Mouse (Mus musculus): ENCODE measurements around the gene Dcdc2a.
A peak's percentile ranks its signal among the peaks of the same experiment; 100 is the strongest.

Dcdc2a gene

DNA sequence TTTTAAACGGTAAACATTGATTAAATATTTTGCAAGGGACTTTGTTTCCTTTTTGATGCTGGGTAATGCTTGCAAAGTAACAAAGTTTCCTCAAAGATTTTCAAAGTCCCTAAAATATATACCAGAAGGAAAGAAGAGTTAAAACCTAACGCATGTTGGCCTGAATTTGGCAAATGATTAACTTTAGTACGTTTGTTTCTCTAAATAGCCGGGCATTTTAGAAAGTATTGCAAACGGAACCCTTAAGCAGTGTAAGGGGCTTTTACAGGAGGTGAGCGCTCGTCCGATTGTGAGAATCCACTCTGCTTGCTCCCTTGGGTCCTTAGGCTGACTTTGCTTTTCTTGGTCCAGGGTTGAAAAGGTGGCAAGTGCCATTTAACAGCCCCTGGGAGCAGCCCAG lies 41.5 kb downstream of the Dcdc2a start:
- DNase-seq (ENCODE audit: low spot score): no peak

DNA sequence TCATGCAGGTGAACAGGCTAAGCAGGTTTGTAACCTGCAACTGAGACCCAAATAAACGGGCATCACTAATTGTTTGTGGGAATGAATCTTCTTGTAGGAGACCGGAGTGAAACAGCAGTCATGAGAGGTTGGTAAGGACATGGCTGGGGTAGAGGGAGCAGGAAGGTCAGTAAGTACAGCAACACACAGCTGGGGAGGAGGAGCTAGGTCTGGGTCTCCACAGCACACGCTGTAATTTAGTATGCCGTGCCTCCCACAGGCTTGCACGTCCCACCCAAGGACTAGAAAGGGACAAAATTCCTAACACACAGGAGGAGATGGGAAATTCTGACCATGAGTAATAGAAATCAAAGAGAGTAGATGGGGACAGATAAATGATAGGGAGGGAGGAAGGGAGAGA lies 42.8 kb downstream of the Dcdc2a start:
- no peak for DNase-seq (ENCODE audit: low spot score)

DNA sequence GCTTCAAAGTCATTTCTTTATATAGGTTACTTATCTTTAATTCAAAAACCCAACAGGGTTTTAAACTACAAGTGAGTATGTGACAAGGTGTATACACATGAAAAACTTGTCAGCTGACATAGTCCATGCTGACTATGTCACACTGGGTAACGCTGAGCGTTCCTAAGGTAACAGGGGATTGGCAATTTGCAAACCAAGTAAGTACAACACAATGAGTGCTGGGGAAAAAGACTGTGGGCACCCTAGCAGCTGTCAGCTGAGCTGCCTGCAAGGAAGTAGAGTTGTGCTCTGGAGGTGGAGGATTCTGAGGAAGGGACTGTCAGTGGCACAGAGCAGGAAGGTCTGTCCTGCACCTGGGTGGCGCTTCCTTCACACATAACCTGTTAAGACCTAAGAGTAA lies 43.7 kb downstream of the Dcdc2a start:
- no peak for DNase-seq (ENCODE audit: low spot score)

DNA sequence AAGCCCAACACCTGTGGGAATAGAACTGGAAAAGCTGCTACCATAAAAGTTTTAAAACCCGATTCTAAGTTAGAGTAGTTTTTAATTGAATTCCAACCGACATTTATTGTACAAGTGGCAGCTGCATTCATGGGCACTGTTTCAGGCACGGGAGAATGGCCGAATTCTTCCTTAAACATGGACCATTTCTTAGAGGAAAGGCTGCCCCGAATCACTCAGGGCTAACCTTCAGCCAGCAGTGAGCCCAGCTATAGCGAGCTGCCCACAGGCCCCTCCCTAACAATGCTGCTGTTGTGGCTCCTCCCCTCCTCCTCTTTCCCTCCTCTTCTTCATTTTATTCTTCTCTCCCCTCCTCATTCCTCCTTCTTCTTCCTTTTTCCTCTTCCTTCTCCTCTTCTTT lies 44.8 kb downstream of the Dcdc2a start:
- no peak for DNase-seq (ENCODE audit: low spot score)

DNA sequence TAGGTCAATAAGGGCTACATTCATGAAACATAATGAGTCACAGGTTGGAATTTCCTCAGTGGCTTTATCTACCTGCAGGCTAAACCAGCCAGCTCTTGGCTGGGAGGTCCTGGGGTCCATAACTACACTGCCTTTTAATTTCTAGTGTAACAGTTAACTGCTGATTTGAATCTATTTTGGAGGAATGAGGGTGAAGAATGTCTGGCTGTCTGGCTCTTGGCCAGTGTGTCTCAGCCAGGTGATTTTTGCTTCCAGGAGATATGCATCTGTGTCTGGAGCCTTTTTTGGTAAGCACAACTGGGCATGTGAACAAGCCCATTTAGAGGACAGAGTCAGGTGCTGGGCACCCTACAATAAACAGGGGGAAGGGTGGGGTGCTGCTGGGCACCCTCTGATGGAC lies 49.9 kb downstream of the Dcdc2a start:
- no peak for DNase-seq (ENCODE audit: low spot score)

DNA sequence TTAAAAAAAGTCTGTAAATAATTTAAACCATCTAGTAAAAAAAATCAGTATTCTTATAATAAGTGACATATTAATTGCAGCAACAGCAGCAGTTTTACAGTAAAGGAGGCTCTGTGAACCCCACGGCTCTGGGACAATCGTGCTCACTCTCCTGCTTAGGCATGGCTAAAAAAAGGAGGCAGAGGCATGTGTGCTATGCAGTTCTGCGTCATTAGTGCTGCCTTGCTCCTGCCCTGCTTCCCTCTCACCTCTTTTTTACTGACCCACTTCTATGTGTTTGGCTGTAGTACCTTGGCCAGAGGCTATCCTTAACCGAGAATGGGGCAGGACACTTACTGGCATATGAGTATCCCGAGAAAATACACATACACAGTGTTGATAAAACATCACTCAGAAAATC lies 50.9 kb downstream of the Dcdc2a start:
- no peak for DNase-seq (ENCODE audit: low spot score)

DNA sequence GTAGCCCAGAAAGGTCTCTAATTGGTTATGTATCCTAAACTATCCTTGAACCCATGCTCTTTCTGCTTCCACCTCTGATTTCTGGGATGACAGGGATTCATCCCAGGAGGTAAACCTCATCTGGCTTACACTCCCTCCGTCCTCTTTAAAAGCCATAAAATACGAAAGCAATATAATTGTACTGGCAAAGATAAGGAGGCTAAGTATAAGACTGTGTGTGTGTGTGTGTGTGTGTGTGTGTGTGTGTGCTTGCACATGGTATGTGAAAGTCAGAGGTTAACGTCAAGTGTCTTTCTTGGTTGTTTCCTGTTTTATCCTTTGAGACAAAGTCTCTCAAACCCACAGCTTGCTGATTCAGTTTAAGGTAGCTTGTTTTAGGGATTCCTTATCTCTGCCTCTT lies 52.5 kb downstream of the Dcdc2a start:
- DNase-seq (ENCODE audit: low spot score): no peak

DNA sequence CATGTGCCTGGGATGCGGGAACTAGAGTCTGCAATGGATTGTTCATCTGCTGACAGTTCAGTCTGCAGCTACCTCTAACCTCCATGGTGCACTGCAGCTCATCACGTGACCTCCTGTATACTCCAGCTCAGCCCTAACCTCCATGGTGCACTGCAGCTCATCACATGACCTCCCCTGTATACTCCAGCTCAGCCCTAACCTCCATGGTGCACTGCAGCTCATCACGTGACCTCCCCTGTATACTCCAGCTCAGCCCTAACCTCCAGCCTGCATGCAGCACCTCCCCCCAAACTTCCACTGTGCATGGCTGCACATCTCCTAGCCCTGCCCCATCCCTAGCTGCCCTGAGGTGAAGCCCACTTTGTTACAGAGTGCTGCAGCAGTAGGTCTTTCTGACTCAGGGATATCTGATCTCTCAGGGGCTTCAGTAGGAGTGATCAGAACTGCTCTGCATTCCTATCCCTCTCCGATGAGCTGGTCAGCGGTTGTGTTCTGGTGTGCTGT lies 54.8 kb downstream of the Dcdc2a start:
- no peak for DNase-seq (ENCODE audit: low spot score)

DNA sequence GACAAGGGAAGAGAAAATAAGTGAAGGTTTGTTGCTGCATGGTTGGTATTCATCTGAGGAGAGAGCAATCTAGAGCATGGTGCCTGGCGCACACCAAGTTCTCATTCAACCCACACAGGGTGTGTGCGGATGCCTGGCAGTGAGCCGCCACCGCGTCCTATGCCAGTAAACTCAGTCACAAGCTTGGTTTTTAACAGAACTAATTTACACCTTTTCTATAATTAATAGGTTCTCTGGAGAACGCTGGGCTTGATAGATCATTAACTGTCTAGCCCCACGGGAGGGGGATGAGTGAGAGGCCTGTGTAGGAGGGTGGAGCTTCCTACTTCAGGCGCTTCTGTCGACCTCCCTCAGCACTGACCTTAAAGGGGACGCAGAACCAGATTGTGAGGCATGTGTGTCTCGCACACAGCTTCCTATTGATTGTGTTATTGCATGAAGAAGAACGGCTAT lies 59.7 kb downstream of the Dcdc2a start:
- peak; percentile 5 for DNase-seq (ENCODE audit: low spot score)

DNA sequence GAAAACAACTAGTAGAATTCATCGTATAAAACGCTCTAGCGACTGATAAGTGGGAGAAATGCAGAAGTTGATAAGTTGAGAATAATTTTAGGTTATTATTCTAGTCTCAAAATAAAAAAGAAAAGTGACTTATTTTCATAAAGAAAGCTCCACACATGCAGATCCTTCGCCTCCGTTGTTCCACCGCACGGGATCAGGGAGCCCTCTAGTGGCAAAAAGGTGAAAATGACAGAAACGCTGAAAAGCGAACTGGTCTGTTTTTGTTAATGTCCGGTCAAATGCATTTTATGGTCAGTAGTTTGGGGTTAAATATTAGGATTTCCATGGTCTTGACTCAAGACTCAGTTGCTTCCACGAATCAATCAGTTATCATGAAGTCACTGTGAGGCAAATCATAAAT lies 60.2 kb downstream of the Dcdc2a start:
- peak; percentile 57 for DNase-seq (ENCODE audit: low spot score)

DNA sequence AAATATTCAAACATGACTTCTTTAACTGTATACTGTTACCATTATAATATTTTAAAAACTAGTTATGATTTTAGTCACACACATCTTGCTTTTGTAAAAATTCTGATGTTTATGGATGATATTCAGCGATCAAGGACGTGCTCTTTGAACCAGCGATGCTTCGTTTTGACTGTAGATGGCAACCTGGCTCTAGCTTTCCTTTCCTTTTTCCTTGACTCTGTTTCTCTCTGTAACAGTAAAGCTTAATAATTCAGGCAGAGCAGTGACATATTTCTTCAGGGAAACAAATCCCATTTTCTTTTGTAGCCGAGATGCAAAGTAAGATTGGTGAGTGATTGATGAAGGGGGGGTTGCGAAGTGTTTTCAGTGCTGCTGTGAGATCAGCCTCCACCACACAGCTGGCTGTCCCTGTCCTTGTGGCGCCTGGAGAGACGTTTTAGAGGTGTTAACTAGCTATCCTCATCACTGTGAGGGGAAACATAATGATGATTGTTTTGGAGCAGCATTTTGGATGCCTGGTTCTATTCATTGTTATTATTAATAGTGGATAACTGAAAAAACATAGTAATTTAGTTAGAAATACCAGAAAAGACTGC lies 67.0 kb downstream of the Dcdc2a start:
- DNase-seq (ENCODE audit: low spot score): no peak

DNA sequence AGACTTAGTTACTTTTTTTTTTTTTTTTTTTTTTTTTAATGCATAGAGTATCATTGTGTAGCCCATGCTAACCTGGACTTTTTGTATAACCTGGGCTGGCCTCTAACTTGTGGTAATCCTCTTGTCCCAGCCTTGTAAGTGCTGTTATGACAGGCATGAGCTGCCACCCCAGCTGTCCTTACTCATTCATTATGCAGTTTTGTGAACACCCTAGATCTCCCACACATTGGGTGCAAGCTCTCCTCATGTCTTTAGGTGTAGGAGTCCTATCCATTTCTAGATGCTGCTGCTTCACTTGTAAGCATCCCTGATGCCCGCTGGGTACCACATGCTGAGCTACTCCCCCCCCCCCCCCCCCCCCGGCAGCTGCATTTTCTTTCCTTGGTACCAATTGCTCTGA lies 71.4 kb downstream of the Dcdc2a start:
- no peak for DNase-seq (ENCODE audit: low spot score)

DNA sequence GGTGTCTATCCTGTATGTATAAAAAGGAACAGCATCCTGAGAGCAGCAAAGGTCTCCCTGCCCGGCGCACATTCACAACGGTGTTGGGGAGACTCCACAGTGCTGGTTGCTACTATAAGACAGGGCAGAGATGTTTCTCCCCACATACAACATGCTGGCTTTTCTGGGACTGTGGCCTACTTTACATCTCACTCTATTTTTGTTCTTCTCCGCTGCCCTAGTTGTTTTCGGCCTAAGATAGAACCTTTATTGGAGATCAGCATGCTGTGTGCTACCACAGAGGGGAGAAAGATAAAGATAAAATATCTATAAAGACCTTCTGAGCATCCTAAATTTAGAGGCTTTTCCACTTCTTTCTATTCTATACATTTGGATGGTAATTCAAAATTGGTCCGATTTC lies 72.0 kb downstream of the Dcdc2a start:
- DNase-seq (ENCODE audit: low spot score): no peak

DNA sequence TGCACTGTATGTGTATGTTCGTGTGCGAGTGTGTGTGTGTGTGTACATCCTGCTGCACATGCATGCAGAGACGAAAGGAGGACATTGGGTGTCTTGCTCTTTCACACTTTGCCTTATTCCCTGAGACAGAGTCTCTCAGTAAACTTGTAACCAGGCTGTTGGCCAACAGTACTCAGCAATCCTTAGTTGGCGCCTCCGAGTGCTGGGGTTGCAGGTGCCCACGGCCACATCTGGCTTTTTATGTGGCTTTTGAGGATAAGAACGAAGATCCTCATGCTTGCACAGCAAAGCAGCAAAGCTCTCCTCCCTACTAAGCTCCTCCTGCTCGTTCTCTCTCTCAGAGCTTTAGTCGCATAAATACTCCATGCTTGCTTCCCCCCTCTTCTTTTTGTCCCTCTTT lies 73.0 kb downstream of the Dcdc2a start:
- DNase-seq (ENCODE audit: low spot score): no peak

DNA sequence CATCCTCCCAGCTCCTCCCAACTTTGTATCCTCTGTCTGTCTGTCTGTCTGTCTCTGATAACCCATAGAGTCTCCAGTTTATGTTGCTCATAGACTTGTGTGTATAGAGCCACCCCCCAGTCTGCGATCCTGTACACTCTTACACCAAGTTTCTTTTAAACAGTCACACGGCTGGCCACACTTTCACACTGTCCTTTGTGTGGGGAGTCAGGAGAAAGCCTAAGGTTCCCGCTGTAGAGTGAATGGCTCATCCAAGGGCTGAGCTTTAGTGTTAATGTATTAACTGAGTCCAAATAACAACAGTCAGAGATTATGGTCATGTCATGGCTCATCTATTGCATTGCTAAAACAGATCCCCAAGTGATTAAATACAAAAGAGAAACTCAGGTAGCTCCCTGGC lies 87.3 kb downstream of the Dcdc2a start:
- no peak for DNase-seq (ENCODE audit: low spot score)

DNA sequence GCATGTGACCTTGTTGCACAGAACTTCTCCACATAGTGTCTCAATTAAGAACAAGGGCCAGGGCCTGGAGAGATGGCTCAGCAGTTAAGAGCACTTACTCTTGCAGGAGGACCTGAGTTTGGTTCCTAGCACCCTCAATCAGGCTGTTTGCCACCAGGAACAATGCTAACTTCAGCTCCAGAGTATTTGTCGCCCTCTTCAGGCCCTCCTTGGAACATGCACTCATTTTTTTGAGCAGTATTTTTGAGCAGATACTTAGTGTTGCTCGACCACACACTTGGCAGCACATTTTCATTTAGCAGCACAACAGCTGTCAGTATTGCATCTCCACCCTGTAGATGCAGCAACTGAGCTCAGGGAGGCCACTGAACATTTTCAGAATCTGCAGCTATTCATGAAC lies 88.3 kb downstream of the Dcdc2a start:
- DNase-seq (ENCODE audit: low spot score): no peak

DNA sequence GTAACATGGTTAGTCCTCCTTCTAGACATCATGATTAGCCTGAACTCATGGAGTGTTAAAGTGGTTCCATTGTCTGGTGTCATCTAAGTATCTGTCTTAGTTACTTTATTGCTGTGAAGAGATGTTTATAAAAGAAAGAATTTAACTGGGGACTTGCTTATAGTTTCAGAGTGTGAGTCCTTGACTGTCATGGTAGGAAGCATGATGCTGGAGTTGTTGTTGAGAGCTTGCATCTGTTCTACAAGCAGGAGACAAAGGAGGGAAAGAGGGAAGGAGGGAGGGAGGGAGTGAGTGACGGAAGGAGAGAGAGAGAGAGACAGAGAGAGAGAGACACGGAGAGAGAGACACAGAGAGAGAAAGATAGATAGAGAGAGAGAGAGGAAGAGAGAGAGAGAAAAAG lies 90.4 kb downstream of the Dcdc2a start:
- DNase-seq (ENCODE audit: low spot score): no peak

DNA sequence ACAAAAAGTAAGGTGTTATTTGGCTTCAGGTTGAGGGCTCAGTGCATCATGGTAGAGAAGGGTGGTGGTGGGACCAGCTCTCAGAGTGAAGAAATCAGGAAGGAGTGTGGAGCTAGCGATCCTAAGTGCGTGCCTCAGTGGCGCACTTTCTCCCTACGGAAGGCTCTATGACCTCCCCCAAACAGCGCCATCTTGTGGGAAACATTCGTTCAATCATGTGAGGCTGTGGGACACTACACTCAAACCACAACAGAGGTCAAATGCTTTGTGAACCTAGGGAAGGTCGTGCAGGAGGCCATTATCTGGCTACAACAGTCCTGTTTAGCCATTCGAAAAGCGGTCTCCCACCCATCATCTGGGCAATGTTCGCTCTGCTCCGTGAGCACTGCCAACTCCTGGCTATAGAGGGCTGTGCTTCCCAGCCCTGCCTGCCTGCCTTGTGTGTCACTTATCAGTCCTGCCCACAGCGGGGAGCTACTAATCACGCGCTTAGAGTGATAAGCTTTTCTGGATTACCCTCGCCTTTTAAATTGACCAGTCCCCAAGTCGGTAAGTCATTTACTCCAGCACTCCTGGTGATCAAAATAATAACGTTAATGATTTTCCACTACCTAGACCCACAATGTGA lies 94.5 kb downstream of the Dcdc2a start:
- DNase-seq (ENCODE audit: low spot score): no peak

DNA sequence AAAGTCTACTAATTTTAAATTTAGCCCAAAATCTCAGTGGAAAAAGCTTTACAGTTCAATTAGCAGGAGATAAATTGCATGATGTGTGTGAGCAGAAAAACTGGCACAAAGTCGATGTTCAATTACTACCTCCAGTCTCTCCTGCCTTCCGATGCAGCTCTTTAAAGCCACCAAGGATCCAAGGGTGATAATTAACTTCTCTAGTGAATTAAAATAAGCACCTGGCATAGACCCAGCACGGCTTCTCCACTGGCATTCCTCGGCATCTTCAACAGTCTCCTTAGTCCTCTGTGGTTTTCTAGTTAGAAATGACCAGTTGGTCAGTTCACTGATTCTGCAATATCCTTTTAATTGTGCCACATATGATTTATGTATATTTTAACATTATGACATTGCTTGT lies 95.1 kb downstream of the Dcdc2a start:
- no peak for DNase-seq (ENCODE audit: low spot score)

DNA sequence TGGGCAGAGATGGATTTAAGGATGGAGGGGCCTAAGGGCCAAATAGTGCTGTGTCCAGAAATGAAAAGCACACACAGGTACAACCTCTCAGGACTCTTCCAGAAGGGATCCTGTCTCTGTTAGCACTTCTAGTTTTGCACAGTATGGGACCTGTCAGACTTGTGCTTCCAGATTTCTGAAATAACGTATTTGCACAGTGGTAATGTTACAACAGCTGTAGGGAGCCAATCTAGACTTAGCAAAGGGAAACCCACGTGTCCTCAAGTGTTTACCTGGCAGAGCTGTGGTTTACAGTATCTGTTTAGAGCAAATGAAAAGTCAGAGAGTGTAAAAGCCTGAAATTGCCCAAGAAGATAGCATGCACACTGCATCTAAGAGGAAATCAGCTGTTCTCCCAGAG lies 104.1 kb downstream of the Dcdc2a start:
- no peak for DNase-seq (ENCODE audit: low spot score)

DNA sequence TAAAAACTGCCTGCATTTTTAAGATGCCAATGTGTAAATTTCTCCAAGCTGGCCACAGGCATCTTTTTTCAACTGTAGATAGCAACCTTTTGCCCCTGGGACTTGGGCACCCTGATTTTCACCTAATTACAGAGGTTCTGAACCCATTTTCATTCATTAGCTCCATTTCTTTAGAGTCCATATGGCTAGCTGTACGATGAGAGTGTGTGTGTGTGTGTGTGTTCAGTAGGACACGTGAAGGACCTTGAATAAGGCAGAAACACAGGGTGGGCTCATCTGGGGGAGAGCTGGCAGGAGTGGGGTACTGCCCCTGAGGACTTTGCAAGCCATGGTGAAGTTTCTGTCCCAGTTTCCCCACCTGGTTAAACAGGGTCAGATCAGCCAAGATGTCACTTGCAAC lies 105.0 kb downstream of the Dcdc2a start:
- no peak for DNase-seq (ENCODE audit: low spot score)

DNA sequence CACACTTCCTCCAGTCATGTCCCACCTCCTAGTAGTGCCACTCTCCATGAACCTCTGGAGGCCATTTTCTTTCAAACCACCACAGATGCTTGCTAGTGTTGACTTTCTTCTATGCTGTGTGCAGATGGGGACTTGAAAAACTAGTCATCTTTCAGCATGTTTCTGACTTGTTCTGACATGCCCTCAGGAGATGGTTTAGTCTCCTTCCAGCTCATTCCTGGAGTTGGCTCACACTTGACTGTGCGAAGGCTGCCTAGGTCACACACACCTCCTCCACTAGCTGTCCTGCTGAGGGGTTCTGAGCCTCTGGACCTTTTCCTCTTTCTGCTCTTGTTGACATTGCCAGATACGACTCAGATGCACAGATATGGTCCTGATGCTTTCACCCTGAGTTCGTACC lies 106.8 kb downstream of the Dcdc2a start:
- DNase-seq (ENCODE audit: low spot score): no peak

DNA sequence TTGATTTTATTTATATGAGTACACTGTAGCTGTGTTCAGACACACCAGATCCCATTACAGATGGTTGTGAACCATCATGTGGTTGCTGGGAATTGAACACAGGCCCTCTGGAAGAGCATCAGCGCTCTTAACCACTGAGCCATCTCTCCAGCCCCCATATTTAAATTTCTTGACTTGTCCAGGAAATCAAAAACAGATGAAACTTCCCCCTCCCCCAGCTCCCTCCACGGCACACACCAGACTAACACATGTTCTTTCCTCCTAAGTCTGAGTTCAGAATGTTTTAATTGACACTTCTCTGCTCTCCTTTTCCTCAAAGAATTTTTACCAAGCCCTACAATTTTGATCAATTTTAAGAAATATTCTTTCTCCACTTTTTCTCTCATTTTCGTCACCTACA lies 113.1 kb downstream of the Dcdc2a start:
- no peak for DNase-seq (ENCODE audit: low spot score)

DNA sequence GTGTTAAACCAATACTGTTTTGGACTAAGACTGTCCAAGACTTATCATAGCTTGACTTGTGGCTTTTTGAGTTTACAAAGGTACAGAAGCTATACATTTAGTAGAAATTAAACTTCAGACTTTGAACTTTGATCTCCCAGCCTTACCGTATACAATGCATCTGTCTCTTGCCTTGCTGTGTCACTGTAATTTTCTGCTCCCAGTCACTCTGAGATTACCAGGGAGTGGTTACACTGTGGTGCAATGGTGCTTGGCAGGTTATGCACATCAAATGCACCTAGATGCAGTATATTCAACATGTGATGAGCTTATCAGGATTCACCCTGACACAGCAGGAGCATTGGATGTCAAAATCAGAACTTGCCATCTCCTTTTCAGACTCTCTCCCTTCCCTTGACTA lies 122.0 kb downstream of the Dcdc2a start:
- no peak for DNase-seq (ENCODE audit: low spot score)

All from MN1 (cell line).